Mouse (Mus musculus) left cerebral cortex, postnatal 10 days (tissue): ENCODE measurements around the gene Tmem211. TPM values are rescaled to one million over a fixed set of nuclear protein-coding genes. Genes with fewer than 3 reads are reported as not detected.

Experiments
- total RNA-seq, 2 experiments: library from RNA; stranded (reverse); gene quantifications; 2 replicates each; pipeline ENCODE4 v1.2.3; 2021

Gene Tmem211
- total RNA-seq, 2 experiments from 2014 or later: not detected

Other genes starting within 250 kb of the Tmem211 start
- gene Grk3, start 211.1 kb upstream of the Tmem211 start, total RNA-seq: 10 to 100 TPM; 69.8 to 71.7 TPM
- gene Crybb2, start 156.8 kb upstream of the Tmem211 start, total RNA-seq: not detected
- 1 to 10 TPM; 1.6 to 3.4 TPM for gene Crybb3, start 145.3 kb upstream of the Tmem211 start, total RNA-seq
- 10 to 100 TPM; 63.4 to 65.6 TPM for gene 2900026A02Rik, start 5.7 kb upstream of the Tmem211 start, total RNA-seq
- 10 to 100 TPM; 83.2 to 87.1 TPM for gene Sgsm1, start 83.9 kb downstream of the Tmem211 start, total RNA-seq
- not detected for gene Aym1, start 130.4 kb downstream of the Tmem211 start, total RNA-seq